8 mouse cellular contexts compared by ENCODE assay signal in genomic region chr10:93083198-93083962, GRCm38 (mm10). TPM values are rescaled to one million over a fixed set of nuclear protein-coding genes. Genes with fewer than 3 reads are reported as not detected.
DNase-seq lines count a peak whose midpoint lies in the region; ATAC-seq and TF ChIP-seq lines count a peak whose summit lies in the region.

No protein-coding gene starts in this region.

- 12% methylated on average over 17 of the region's 17 CpGs for WGBS in heart, postnatal 0 days
- 9% methylated on average over 17 of the region's 17 CpGs for WGBS in embryonic facial prominence, embryonic 11.5 days
- 10% methylated on average over 17 of the region's 17 CpGs for WGBS in limb, embryonic 10.5 days

- peak overlapping the region; percentile 43 for H3K4me2 ChIP-seq in heart, postnatal 0 days (ENCODE audit: low read depth, low read length)
- H3K4me2 ChIP-seq in embryonic facial prominence, embryonic 11.5 days (ENCODE audit: low read depth, low read length) = peak overlapping the region; percentile 34
- H3K4me2 ChIP-seq in myocyte (ENCODE audit: low read depth) = peak overlapping the region; percentile 34

- intact Hi-C loops in heart, postnatal 36 days (cut with DNase I) = no loop called here

- peaks cover 5% of the 10 kb centered on the region; the same call in 1 of the 2 replicates for H3K4me1 ChIP-seq in heart, postnatal 0 days (ENCODE audit: control insufficient read depth, insufficient read depth)
- H3K4me1 ChIP-seq in embryonic facial prominence, embryonic 11.5 days (ENCODE audit: control insufficient read depth, insufficient read depth, low read length) = no peaks in the 10 kb centered on the region
- peaks cover 21% of the 10 kb centered on the region for H3K4me1 ChIP-seq in limb, embryonic 10.5 days

- TF ChIP-seq POLR2A in myocyte (IDR thresholded peaks at IDR 0.05; ENCODE audit: insufficient read length, low read depth) = no peak

- no peak overlapping the region for H3ac ChIP-seq in myocyte (ENCODE audit: control insufficient read depth, insufficient read length)

- H3K79me2 ChIP-seq in myocyte (ENCODE audit: control insufficient read depth, insufficient read depth) = no peaks in the 10 kb centered on the region

- H3K9me3 ChIP-seq in heart, postnatal 0 days (replicated peaks; ENCODE audit: control insufficient read depth, low read length) = no peaks in the 10 kb centered on the region
- no peaks in the 10 kb centered on the region for H3K9me3 ChIP-seq in embryonic facial prominence, embryonic 11.5 days (replicated peaks; ENCODE audit: control insufficient read depth, low read length)
- H3K9me3 ChIP-seq in limb, embryonic 10.5 days (replicated peaks) = no peaks in the 10 kb centered on the region

- no peak for TF ChIP-seq EP300 in heart, postnatal 0 days (IDR thresholded peaks at IDR 0.05; ENCODE audit: low read depth)

- DNase-seq in heart, postnatal 0 days (ENCODE audit: low spot score) = no peak
- no peak for DNase-seq in heart, postnatal 36 days
- peak; percentile 65 for DNase-seq in MN1 (ENCODE audit: low spot score)
- peak; percentile 33 for DNase-seq in embryonic facial prominence, embryonic 11.5 days (ENCODE audit: low spot score)
- DNase-seq in limb, embryonic 10.5 days (ENCODE audit: low spot score) = no peak
- no peak for DNase-seq in gastrocnemius, adult 18-20 months (ENCODE audit: low spot score)
- no peak for DNase-seq in urinary bladder, postnatal 36 days (ENCODE audit: low spot score in 2 of 2)

- peak overlapping the region; percentile 9; the same call in 1 of the 2 replicates for H3K4me3 ChIP-seq in heart, postnatal 0 days (ENCODE audit: low read depth, low read length)
- H3K4me3 ChIP-seq in embryonic facial prominence, embryonic 11.5 days (ENCODE audit: low read depth, low read length) = 0 out of 2 replicates have a peak overlapping the region, but pooled peaks have one; percentile 6
- H3K4me3 ChIP-seq in limb, embryonic 10.5 days = peak overlapping the region; percentile 42
- no peak overlapping the region for H3K4me3 ChIP-seq in myocyte

- no peak overlapping the region for H3K27ac ChIP-seq in heart, postnatal 0 days (ENCODE audit: low read depth)
- no peak overlapping the region for H3K27ac ChIP-seq in embryonic facial prominence, embryonic 11.5 days (replicated peaks; ENCODE audit: low read depth, low read length)
- peak overlapping the region; percentile 50; the same call in 1 of the 2 replicates for H3K27ac ChIP-seq in limb, embryonic 10.5 days

- H3K27me3 ChIP-seq in heart, postnatal 0 days (ENCODE audit: control insufficient read depth, insufficient read depth, low read length) = no peaks in the 10 kb centered on the region
- H3K27me3 ChIP-seq in embryonic facial prominence, embryonic 11.5 days (ENCODE audit: control insufficient read depth, insufficient read depth, low read length) = no peaks in the 10 kb centered on the region
- H3K27me3 ChIP-seq in limb, embryonic 10.5 days (ENCODE audit: low read depth, poor library complexity, severe bottlenecking) = no peaks in the 10 kb centered on the region
- no peaks in the 10 kb centered on the region for H3K27me3 ChIP-seq in myocyte (ENCODE audit: control insufficient read depth, insufficient read depth, insufficient read length)

- no peak for ATAC-seq in heart, postnatal 0 days (ENCODE audit: insufficient read depth, low read depth)
- no peak for ATAC-seq in embryonic facial prominence, embryonic 11.5 days (replicated peaks; ENCODE audit: insufficient number of reproducible peaks, low FRiP score, low TSS enrichment, low read depth)

- no peak for TF ChIP-seq CTCF in heart, postnatal 0 days (IDR thresholded peaks at IDR 0.05; ENCODE audit: low read depth)

- no peaks in the 10 kb centered on the region for H3K36me3 ChIP-seq in heart, postnatal 0 days (replicated peaks; ENCODE audit: control insufficient read depth, insufficient read depth, low read length)
- H3K36me3 ChIP-seq in embryonic facial prominence, embryonic 11.5 days (replicated peaks; ENCODE audit: control insufficient read depth, insufficient read depth, low read depth, low read length) = no peaks in the 10 kb centered on the region
- H3K36me3 ChIP-seq in limb, embryonic 10.5 days = no peaks in the 10 kb centered on the region
- no peaks in the 10 kb centered on the region for H3K36me3 ChIP-seq in myocyte (ENCODE audit: control insufficient read depth, insufficient read depth)

- no peak overlapping the region for H3K9ac ChIP-seq in heart, postnatal 0 days (replicated peaks; ENCODE audit: low read depth, low read length)
- H3K9ac ChIP-seq in embryonic facial prominence, embryonic 11.5 days (replicated peaks; ENCODE audit: low read length) = peak overlapping the region; percentile 13; the same call in 1 of the 2 replicates

TF ChIP-seq in myocyte, 11 proteins besides CTCF, POLR2A, EP300 and RAD21:
- TF ChIP-seq USF1 (IDR thresholded peaks at IDR 0.05; ENCODE audit: low read depth) = no peak
- no peak for TF ChIP-seq TCF12 (IDR thresholded peaks at IDR 0.05; ENCODE audit: insufficient read depth, poor library complexity, severe bottlenecking)
- no peak for TF ChIP-seq TCF3 (IDR thresholded peaks at IDR 0.05; ENCODE audit: insufficient read length, low read depth)
- TF ChIP-seq CEBPB (IDR thresholded peaks at IDR 0.05; ENCODE audit: insufficient read depth, poor library complexity, severe bottlenecking) = no peak
- no peak for TF ChIP-seq MAX (IDR thresholded peaks at IDR 0.05; ENCODE audit: low read depth)
- no peak for TF ChIP-seq E2F4 (IDR thresholded peaks at IDR 0.05; ENCODE audit: insufficient read depth)
- no peak for TF ChIP-seq MYOG (IDR thresholded peaks at IDR 0.05; ENCODE audit: control insufficient read depth in 1 of 3, insufficient read depth in 1 of 3, insufficient read length in 2 of 3, low read depth in 2 of 3)
- TF ChIP-seq REST (IDR thresholded peaks at IDR 0.05; ENCODE audit: insufficient read depth, insufficient read length) = no peak
- TF ChIP-seq MYOD1 (IDR thresholded peaks at IDR 0.05; ENCODE audit: control insufficient read depth in 1 of 3, insufficient read length in 2 of 3, low read depth in 2 of 3) = no peak
- TF ChIP-seq POLR2AphosphoS2 (IDR thresholded peaks at IDR 0.05; ENCODE audit: insufficient read length, low read depth) = no peak
- TF ChIP-seq SRF (IDR thresholded peaks at IDR 0.05; ENCODE audit: control insufficient read depth, insufficient read length, low read depth) = no peak

RNA-seq across cellular contexts. Expression of gene Cfap54, which starts 2.0 kb away (rescaled TPM):
- under 0.01 TPM in 1 of 2 replicates, not detected in the other for total RNA-seq in heart, postnatal 0 days (2014; rRNA removed; ENCODE audit: low replicate concordance)
- 0.22 and 0.49 TPM in 2 replicates for polyA plus RNA-seq in heart, postnatal 0 days (2015; fragmentation: Nextera tagmentation; extraction: Ambion mirVana)
- total RNA-seq in heart, postnatal 36 days (2021) = under 1 TPM; 0.50 to 0.79 TPM
- 0.75 TPM in 1 of 2 replicates, not detected in the other for polyA plus RNA-seq in embryonic facial prominence, embryonic 11.5 days (2014; fragmentation: Nextera tagmentation; extraction: Ambion mirVana)
- 0.08 and 0.15 TPM in 2 replicates for polyA plus RNA-seq in limb, embryonic 10.5 days (2016; fragmentation: Nextera tagmentation; extraction: Ambion mirVana)
- 0.01 TPM for polyA plus RNA-seq in myocyte (2012; fragmentation: generic; extraction: Trizol)
- total RNA-seq in gastrocnemius, adult 18-20 months (2021) = under 1 TPM; 0.50 to 0.53 TPM

Comparison
In these comparisons a context has a peak if more than half of its experiments do, and no peak if none do; other contexts are left out.
1. DNase-seq: peak in MN1 (single experiment) and embryonic facial prominence, embryonic 11.5 days (single experiment); none in heart, postnatal 0 days (single experiment), heart, postnatal 36 days (0 of 2), limb, embryonic 10.5 days (single experiment), gastrocnemius, adult 18-20 months (single experiment) and urinary bladder, postnatal 36 days (0 of 2).
2. Peak in every context shown above with its lines, with median percentiles within 50 percentile points of each other: H3K4me2 ChIP-seq.